Mouse (Mus musculus): Measurements from ENCODE around the gene Foxj3. TPM values are rescaled to one million over a fixed set of nuclear protein-coding genes. Genes with fewer than 3 reads are reported as not detected.

Foxj3 gene
- total and polyA plus RNA-seq, 2 experiments from 2014 or later: 26.4 to 39.1 TPM

DNA sequence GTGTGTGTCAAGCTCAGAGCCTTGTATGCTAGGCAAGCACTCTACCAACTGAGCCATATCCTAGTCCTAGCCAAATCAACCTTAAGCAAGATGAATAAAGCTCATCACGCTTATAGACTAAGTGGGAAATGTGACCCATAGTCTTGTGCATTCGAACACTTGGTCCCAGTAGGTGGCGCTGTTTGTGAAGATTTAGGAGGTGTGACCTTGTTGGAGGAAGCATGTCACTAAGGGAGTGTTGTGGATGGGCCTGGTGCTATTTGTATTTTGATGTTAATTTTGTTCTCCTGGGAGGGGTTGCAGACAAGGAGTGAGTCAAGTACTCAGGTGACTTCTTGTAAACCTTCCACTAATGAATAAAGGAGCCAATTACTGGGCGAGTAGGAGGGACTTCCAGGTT lies 105.9 kb downstream of the Foxj3 start:
- no peak overlapping the region for H3K4me3 ChIP-seq (ENCODE audit: low read depth, low read length)
- H3K9me3 ChIP-seq (ENCODE audit: low read length): no peaks in the 10 kb centered on the region
- ATAC-seq (ENCODE audit: low FRiP score) (no peak), DNase-seq (ENCODE audit: low spot score) (no peak)
- H3K36me3 ChIP-seq (ENCODE audit: insufficient read depth, low read length): no peaks in the 10 kb centered on the region
- H3K4me2 ChIP-seq (ENCODE audit: low read depth, low read length, poor library complexity, severe bottlenecking): no peak overlapping the region
- TF ChIP-seq CTCF (IDR thresholded peaks at IDR 0.05): peak; percentile 33; the same call in 1 of the 2 replicates
- H3K27me3 ChIP-seq (ENCODE audit: insufficient read depth, low read length): no peaks in the 10 kb centered on the region
- 86% methylated on average over 4 of the region's 4 CpGs for WGBS
- no peak overlapping the region for H3K27ac ChIP-seq (ENCODE audit: low read depth, low read length)
- H3K4me1 ChIP-seq (ENCODE audit: insufficient read depth, low read length): no peaks in the 10 kb centered on the region
- H3K9ac ChIP-seq (replicated peaks; ENCODE audit: low read length, poor library complexity, severe bottlenecking): no peak overlapping the region

DNA sequence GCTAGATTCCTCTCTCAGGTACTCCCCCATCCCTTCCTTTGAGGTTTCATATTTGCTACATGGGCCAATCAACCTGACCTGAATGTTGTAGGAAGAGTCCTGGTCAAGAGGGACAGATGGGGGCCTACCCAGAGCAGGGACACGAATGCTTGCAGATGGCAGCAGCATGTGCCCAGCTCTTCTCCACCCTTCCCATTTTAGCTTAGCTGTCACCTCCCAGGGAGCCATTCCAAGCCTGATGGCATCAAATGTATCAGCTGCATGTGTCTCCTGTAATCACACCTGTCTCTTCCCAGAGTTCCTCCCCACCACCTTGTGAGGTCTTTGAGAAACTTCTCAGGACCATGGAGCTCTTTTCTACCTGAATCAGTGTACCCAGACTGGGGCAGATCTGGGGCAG lies 120.2 kb downstream of the Foxj3 start:
- Histone ChIP-seq H3K27me3 (ENCODE audit: insufficient read depth, low read length) (no peaks in the 10 kb centered on the region), H3K4me3 (ENCODE audit: low read depth, low read length) (no peak overlapping the region), H3K4me2 (ENCODE audit: low read depth, low read length, poor library complexity, severe bottlenecking) (no peak overlapping the region), H3K27ac (ENCODE audit: low read depth, low read length) (no peak overlapping the region), H3K9ac (replicated peaks; ENCODE audit: low read length, poor library complexity, severe bottlenecking) (no peak overlapping the region), H3K4me1 (ENCODE audit: insufficient read depth, low read length) (no peaks in the 10 kb centered on the region), H3K9me3 (ENCODE audit: low read length) (0 out of 2 replicates have a peak, but pooled peaks cover 8% of the 10 kb centered on the region), H3K36me3 (ENCODE audit: insufficient read depth, low read length) (no peaks in the 10 kb centered on the region)
- 67% methylated on average over 1 of the region's 1 CpGs for WGBS
- no peak for TF ChIP-seq CTCF (IDR thresholded peaks at IDR 0.05)
- no peak for ATAC-seq (ENCODE audit: low FRiP score)
- no peak for DNase-seq (ENCODE audit: low spot score)

DNA sequence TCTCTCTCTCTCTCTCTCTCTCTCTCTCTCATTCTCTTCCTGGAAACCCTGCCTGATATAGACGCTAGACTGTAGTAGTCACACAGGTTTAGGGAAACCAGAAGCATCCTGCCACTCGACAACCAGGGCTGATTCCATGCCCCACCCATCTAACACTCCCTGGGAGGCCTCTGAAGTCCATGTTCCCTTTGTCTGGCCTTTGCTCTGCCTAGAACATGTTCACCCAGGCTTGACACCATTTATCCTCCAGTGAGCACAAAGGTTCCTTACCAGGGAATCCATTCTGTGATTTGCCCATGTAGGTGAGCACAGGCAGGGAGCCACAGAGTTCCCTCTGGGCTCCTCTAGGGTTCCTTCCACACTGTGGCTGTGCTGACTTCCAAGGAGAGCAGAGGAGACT lies 121.4 kb downstream of the Foxj3 start:
- no peak overlapping the region for H3K27ac ChIP-seq (ENCODE audit: low read depth, low read length)
- no peak for DNase-seq (ENCODE audit: low spot score)
- H3K36me3 ChIP-seq (ENCODE audit: insufficient read depth, low read length): no peaks in the 10 kb centered on the region
- no peak for ATAC-seq (ENCODE audit: low FRiP score)
- H3K9me3 ChIP-seq (ENCODE audit: low read length): 0 out of 2 replicates have a peak, but pooled peaks cover 4% of the 10 kb centered on the region
- H3K4me3 ChIP-seq (ENCODE audit: low read depth, low read length): no peak overlapping the region
- H3K27me3 ChIP-seq (ENCODE audit: insufficient read depth, low read length): no peaks in the 10 kb centered on the region
- no peak overlapping the region for H3K4me2 ChIP-seq (ENCODE audit: low read depth, low read length, poor library complexity, severe bottlenecking)
- no peak for TF ChIP-seq CTCF (IDR thresholded peaks at IDR 0.05)
- H3K9ac ChIP-seq (replicated peaks; ENCODE audit: low read length, poor library complexity, severe bottlenecking): no peak overlapping the region
- 31% methylated on average over 1 of the region's 2 CpGs for WGBS
- H3K4me1 ChIP-seq (ENCODE audit: insufficient read depth, low read length): no peaks in the 10 kb centered on the region

DNA sequence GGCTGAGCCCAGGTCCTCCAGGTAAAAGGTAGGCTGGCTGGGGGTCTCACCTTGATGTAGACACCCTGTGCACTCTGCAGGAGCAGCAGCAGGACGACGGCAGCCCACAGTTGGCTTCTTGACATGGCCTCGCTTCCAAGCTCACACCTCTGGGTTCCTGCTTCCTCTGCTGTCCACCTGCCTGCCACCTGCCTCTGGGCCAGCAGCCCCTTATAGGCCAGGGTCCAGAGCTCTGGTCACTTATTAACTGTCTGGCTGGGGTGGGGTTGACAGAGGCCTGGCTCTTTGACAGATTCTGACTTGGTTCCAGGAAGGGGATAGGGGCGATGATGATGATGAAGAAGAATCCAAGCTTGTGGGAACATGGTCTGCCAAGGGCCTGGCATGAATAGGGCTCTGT lies 121.9 kb downstream of the Foxj3 start, which contains the start of gene Guca2b:
Gene Guca2b (minus strand): TSS at position 224 of the 400 bp plus-strand sequence.
- H3K36me3 ChIP-seq (ENCODE audit: insufficient read depth, low read length): no peaks in the 10 kb centered on the region
- H3K4me1 ChIP-seq (ENCODE audit: insufficient read depth, low read length): no peaks in the 10 kb centered on the region
- no peaks in the 10 kb centered on the region for H3K9me3 ChIP-seq (ENCODE audit: low read length)
- no peak within 1 kb of the TSS for H3K4me2 ChIP-seq (ENCODE audit: low read depth, low read length, poor library complexity, severe bottlenecking)
- no peak within 1 kb of the TSS for H3K9ac ChIP-seq (replicated peaks; ENCODE audit: low read length, poor library complexity, severe bottlenecking)
- H3K4me3 ChIP-seq (ENCODE audit: low read depth, low read length): no peak within 1 kb of the TSS
- no peak for ATAC-seq (ENCODE audit: low FRiP score)
- TF ChIP-seq CTCF (IDR thresholded peaks at IDR 0.05): no peak
- no peaks in the 10 kb centered on the region for H3K27me3 ChIP-seq (ENCODE audit: insufficient read depth, low read length)
- 86% methylated on average over 4 of the region's 4 CpGs for WGBS
- DNase-seq (ENCODE audit: low spot score): no peak
- no peak within 1 kb of the TSS for H3K27ac ChIP-seq (ENCODE audit: low read depth, low read length)

DNA sequence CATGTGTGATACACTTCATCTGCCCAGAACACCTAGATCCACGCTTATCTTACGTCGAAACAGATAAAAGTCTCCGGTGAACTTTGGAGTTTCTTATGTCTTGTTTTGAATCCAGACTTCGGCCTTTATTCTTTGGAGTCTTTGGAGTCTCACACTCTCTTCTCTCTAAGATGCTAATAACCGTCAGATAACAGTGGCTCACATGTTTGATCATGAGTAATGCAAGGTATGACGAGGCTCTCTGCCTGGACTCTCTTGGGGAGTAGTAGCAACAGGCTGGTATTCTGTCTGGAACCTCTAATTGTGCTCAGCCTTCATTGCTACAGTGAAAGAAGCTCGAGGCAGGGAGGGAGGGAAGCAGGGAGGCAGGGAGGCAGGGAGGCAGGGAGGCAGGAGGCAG lies 123.2 kb downstream of the Foxj3 start:
- TF ChIP-seq CTCF (IDR thresholded peaks at IDR 0.05): no peak

DNA sequence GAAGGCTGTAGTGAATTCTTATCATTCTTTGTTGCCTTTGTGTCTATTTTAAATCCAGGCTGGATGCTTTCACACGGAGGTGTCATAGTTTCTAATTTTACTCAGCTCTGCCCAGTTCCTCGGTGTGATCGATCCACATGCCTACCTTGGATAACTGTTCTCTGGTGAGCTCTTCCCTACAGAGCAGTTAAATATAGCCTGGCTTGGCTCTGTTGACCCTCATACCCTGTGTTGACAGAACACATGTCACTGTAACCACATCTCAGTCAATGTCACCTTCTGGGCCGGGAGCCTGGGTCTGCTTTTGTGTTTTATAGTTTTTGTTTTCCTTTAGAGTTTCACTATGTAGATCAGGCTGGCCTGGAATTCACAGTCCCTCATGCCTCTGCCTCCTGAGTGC lies 125.3 kb downstream of the Foxj3 start:
- Histone ChIP-seq H3K4me3 (ENCODE audit: low read depth, low read length) (no peak overlapping the region), H3K36me3 (ENCODE audit: insufficient read depth, low read length) (no peaks in the 10 kb centered on the region), H3K27ac (ENCODE audit: low read depth, low read length) (no peak overlapping the region), H3K27me3 (ENCODE audit: insufficient read depth, low read length) (no peaks in the 10 kb centered on the region), H3K4me2 (ENCODE audit: low read depth, low read length, poor library complexity, severe bottlenecking) (no peak overlapping the region), H3K4me1 (ENCODE audit: insufficient read depth, low read length) (no peaks in the 10 kb centered on the region), H3K9ac (replicated peaks; ENCODE audit: low read length, poor library complexity, severe bottlenecking) (no peak overlapping the region), H3K9me3 (ENCODE audit: low read length) (no peaks in the 10 kb centered on the region)
- 69% methylated on average over 4 of the region's 4 CpGs for WGBS
- DNase-seq (ENCODE audit: low spot score) (no peak), ATAC-seq (ENCODE audit: low FRiP score) (no peak)
- no peak for TF ChIP-seq CTCF (IDR thresholded peaks at IDR 0.05)

More for the DNA sequence above, 123.2 kb downstream of the Foxj3 start:
- 82% methylated on average over 8 of the region's 8 CpGs for WGBS
- Histone ChIP-seq H3K9me3 (ENCODE audit: low read length) (no peaks in the 10 kb centered on the region), H3K9ac (replicated peaks; ENCODE audit: low read length, poor library complexity, severe bottlenecking) (no peak overlapping the region), H3K27ac (ENCODE audit: low read depth, low read length) (no peak overlapping the region), H3K36me3 (ENCODE audit: insufficient read depth, low read length) (no peaks in the 10 kb centered on the region), H3K4me2 (ENCODE audit: low read depth, low read length, poor library complexity, severe bottlenecking) (no peak overlapping the region), H3K4me1 (ENCODE audit: insufficient read depth, low read length) (no peaks in the 10 kb centered on the region), H3K4me3 (ENCODE audit: low read depth, low read length) (no peak overlapping the region), H3K27me3 (ENCODE audit: insufficient read depth, low read length) (no peaks in the 10 kb centered on the region)
- ATAC-seq (ENCODE audit: low FRiP score): no peak
- no peak for DNase-seq (ENCODE audit: low spot score)

Data from midbrain, postnatal 0 days (tissue).